Mouse (Mus musculus): Measurements from ENCODE around the gene Cemip. TPM values are rescaled to one million over a fixed set of nuclear protein-coding genes. Genes with fewer than 3 reads are reported as not detected.
A peak's percentile ranks its signal among the peaks of the same experiment; 100 is the strongest.

Cemip gene
- polyA plus RNA-seq, 1 experiment from 2014 or later, result 1.1 TPM

DNA sequence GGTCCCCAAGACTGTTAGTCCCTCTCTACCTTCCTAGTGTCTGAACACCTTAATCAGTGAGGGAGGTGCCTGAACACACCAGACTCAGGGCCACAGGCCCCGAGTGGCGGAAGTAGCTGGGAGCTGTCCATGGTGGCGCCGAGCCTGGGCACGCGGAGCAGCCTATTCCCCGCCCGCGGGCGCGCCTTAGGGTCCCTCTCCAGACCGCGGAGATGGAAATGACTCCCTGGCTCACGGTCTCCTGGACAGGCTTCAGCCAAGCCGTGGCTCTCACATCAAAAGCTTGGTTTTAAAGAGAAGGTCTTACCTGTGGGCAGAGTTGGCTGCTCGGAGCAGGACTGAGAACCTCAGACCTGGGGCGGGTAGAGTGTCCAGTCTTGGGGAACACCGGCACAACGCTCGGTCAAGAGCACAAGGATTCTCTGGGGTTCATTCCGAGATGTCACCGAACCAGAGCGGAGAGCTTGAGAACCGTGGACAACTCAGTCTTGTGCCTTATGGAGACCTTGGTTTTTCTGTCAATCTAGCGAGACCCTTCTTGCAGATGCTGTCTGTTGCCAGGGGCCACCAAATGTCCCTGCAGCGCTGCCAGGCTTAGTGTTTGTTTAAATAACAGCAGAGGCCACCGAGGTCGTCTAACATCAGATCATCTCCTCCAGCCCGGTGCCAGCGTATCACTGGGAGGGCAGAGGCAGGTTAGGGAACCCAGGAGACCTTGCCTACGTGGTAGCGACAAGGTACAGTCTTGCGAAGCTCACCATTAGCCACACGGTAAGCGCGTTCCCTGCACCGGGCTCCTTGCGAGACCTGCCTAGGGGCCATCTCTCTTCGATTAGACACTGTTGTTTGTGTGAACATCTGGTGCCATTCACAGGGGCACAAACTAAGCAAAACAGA lies 1.0 kb downstream of the Cemip start:
- Histone ChIP-seq H3K36me3 (ENCODE audit: control insufficient read depth, insufficient read depth, low read length) (no peaks in the 10 kb centered on the region), H3K27ac (ENCODE audit: low read depth, low read length) (no peak overlapping the region), H3K4me3 (ENCODE audit: low read depth, low read length) (peak overlapping the region; percentile 44), H3K9ac (replicated peaks; ENCODE audit: low read depth, low read length) (peak overlapping the region; percentile 53; the same call in 1 of the 2 replicates), H3K4me1 (ENCODE audit: control insufficient read depth, insufficient read depth, low read length) (peaks cover 10% of the 10 kb centered on the region), H3K9me3 (ENCODE audit: control insufficient read depth, low read length) (no peaks in the 10 kb centered on the region), H3K4me2 (ENCODE audit: low read depth, low read length) (peak overlapping the region; percentile 87), H3K27me3 (ENCODE audit: control insufficient read depth, insufficient read depth, low read length) (peaks cover 8% of the 10 kb centered on the region)
- peak; percentile 39; the same call in 1 of the 2 replicates for ATAC-seq (ENCODE audit: low read depth)
- WGBS, result 4% methylated on average over 39 of the region's 39 CpGs

DNA sequence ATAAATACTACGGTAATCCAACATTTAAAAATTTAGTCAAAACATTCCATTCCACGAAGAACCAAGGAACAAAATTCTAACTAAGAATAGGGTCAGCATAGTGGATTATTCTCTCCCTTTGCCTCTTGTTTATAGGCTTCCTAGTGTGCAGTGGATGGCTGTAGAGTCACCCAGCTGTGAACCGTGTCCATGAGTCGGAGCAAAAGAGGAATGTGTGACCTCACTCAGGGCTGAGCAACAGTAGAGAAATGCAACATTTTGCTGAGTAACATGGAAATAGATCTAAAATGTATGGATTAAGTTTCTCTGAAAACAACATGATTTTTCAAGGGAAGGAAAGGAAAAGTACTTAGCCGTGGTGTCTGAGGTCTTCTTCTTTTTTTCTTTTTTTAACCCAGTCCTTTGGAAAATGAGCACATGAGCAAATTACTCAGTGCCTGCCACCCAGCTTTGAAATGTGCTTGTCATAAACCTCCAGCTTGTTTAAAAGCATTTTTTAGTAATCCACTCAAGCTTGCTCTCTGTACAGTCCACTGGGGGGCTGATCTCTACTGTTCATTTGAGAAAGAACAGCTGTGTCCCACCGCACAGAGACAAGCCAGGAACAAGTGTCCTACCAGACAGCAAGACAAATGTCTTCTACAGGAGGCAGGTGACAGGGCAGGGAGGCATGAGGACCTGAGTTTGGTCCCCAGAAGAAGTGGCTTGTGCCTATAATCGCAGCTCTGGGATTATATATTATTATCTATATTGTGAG lies 8.9 kb downstream of the Cemip start:
- Histone ChIP-seq H3K27ac (ENCODE audit: low read depth, low read length) (no peak overlapping the region), H3K4me2 (ENCODE audit: low read depth, low read length) (no peak overlapping the region), H3K4me3 (ENCODE audit: low read depth, low read length) (no peak overlapping the region), H3K9me3 (ENCODE audit: control insufficient read depth, low read length) (no peaks in the 10 kb centered on the region), H3K9ac (replicated peaks; ENCODE audit: low read depth, low read length) (no peak overlapping the region), H3K4me1 (ENCODE audit: control insufficient read depth, insufficient read depth, low read length) (no peaks in the 10 kb centered on the region), H3K36me3 (ENCODE audit: control insufficient read depth, insufficient read depth, low read length) (no peaks in the 10 kb centered on the region), H3K27me3 (ENCODE audit: control insufficient read depth, insufficient read depth, low read length) (no peaks in the 10 kb centered on the region)
- ATAC-seq (ENCODE audit: low read depth), result no peak
- WGBS, result 76% methylated on average over 7 of the region's 7 CpGs

DNA sequence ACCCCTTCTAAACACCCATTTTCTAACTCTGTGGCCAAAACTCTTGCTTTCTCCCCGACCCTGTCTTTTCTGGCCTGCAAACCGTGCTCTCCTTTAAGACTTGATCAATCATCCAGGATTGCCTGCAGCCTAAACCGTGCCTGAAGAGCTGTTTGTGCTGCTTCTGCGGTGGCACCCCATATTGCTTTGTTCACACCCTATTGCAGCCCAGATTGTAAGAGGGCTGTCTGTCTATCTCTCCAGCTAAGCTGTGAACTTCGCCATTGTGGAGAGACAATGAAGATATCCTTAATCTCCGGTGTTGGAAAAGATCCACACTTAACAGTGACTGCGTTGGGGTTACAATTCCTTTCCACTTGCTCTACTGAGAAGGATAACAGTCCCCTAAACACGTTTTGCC lies 12.0 kb downstream of the Cemip start:
- no peaks in the 10 kb centered on the region for H3K4me1 ChIP-seq (ENCODE audit: control insufficient read depth, insufficient read depth, low read length)
- H3K4me2 ChIP-seq (ENCODE audit: low read depth, low read length), result no peak overlapping the region
- no peak for ATAC-seq (ENCODE audit: low read depth)
- H3K9me3 ChIP-seq (ENCODE audit: control insufficient read depth, low read length), result no peaks in the 10 kb centered on the region
- 74% methylated on average over 8 of the region's 8 CpGs for WGBS
- H3K27ac ChIP-seq (ENCODE audit: low read depth, low read length), result no peak overlapping the region
- no peaks in the 10 kb centered on the region for H3K27me3 ChIP-seq (ENCODE audit: control insufficient read depth, insufficient read depth, low read length)
- no peaks in the 10 kb centered on the region for H3K36me3 ChIP-seq (ENCODE audit: control insufficient read depth, insufficient read depth, low read length)
- no peak overlapping the region for H3K4me3 ChIP-seq (ENCODE audit: low read depth, low read length)
- H3K9ac ChIP-seq (replicated peaks; ENCODE audit: low read depth, low read length), result no peak overlapping the region

DNA sequence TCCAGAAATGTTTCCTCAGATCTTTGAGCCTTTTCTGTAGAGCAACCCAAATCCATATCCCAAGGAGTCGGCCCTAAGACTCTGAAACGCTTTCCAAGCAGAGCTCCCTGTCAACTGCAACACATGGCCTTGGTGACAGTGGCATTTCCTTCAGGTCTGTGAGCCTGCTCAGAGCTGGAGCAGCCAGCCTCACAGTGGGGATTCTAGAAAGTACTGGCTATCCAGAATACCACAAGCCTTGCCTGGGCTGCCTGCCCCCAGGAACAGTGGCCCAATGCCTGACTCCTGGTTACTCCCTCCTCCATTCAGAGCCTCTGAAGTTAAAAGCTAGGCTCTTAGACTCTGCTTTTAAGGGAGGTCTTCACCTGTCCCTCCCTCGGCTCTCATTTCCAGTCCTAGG lies 12.4 kb downstream of the Cemip start:
- H3K27me3 ChIP-seq (ENCODE audit: control insufficient read depth, insufficient read depth, low read length), result no peaks in the 10 kb centered on the region
- no peak overlapping the region for H3K4me2 ChIP-seq (ENCODE audit: low read depth, low read length)
- H3K9ac ChIP-seq (replicated peaks; ENCODE audit: low read depth, low read length), result no peak overlapping the region
- no peak overlapping the region for H3K27ac ChIP-seq (ENCODE audit: low read depth, low read length)
- H3K4me1 ChIP-seq (ENCODE audit: control insufficient read depth, insufficient read depth, low read length), result no peaks in the 10 kb centered on the region
- WGBS, result 90% methylated on average over 3 of the region's 3 CpGs
- H3K4me3 ChIP-seq (ENCODE audit: low read depth, low read length), result no peak overlapping the region
- H3K36me3 ChIP-seq (ENCODE audit: control insufficient read depth, insufficient read depth, low read length), result no peaks in the 10 kb centered on the region
- H3K9me3 ChIP-seq (ENCODE audit: control insufficient read depth, low read length), result no peaks in the 10 kb centered on the region
- no peak for ATAC-seq (ENCODE audit: low read depth)

DNA sequence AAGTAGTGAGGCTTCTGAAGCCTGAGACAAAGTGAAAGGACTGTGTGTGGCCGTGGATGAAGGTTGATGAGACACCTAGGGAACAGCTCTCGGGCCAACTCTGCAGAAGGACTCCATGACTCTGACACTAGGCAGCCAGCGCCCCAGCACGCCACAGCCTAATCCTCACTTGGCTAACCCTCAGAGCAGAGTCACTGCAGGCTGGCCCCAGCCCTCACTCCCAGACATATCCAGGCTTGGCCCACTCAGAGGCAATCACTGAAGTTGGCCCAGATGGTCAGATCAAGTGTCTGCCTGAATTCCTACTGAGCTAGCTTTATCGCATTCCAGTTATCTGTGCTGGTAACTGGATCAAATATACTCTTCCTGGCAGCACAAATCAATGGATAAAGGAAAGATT lies 17.4 kb downstream of the Cemip start:
- no peak overlapping the region for H3K27ac ChIP-seq (ENCODE audit: low read depth, low read length)
- H3K4me3 ChIP-seq (ENCODE audit: low read depth, low read length), result no peak overlapping the region
- H3K36me3 ChIP-seq (ENCODE audit: control insufficient read depth, insufficient read depth, low read length), result no peaks in the 10 kb centered on the region
- 83% methylated on average over 5 of the region's 5 CpGs for WGBS
- H3K4me1 ChIP-seq (ENCODE audit: control insufficient read depth, insufficient read depth, low read length), result no peaks in the 10 kb centered on the region
- no peak for ATAC-seq (ENCODE audit: low read depth)
- no peaks in the 10 kb centered on the region for H3K9me3 ChIP-seq (ENCODE audit: control insufficient read depth, low read length)
- H3K4me2 ChIP-seq (ENCODE audit: low read depth, low read length), result no peak overlapping the region
- no peaks in the 10 kb centered on the region for H3K27me3 ChIP-seq (ENCODE audit: control insufficient read depth, insufficient read depth, low read length)
- no peak overlapping the region for H3K9ac ChIP-seq (replicated peaks; ENCODE audit: low read depth, low read length)

DNA sequence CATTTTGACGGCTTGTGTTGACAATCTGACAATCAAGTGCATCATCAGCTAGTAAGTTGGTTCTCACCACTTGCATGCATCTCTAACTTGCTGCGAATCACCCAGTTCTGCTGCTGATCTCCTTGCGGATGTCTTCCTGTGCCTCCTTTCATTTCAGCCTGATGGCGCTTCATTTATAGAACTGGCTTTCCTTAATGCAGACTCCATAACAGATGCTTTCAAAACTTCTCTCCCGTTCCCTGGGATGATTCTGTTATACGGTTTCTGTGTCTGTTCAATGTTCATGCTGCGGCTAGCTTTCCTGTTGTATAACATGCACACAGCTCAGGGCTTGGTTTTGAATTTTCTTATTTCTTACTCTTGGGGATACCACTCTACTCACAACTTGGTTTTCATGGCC lies 26.5 kb downstream of the Cemip start:
- WGBS, result 92% methylated on average over 7 of the region's 7 CpGs
- Histone ChIP-seq H3K27ac (ENCODE audit: low read depth, low read length) (no peak overlapping the region), H3K36me3 (ENCODE audit: control insufficient read depth, insufficient read depth, low read length) (no peaks in the 10 kb centered on the region), H3K4me2 (ENCODE audit: low read depth, low read length) (no peak overlapping the region), H3K9ac (replicated peaks; ENCODE audit: low read depth, low read length) (no peak overlapping the region), H3K9me3 (ENCODE audit: control insufficient read depth, low read length) (no peaks in the 10 kb centered on the region), H3K4me1 (ENCODE audit: control insufficient read depth, insufficient read depth, low read length) (no peaks in the 10 kb centered on the region), H3K4me3 (ENCODE audit: low read depth, low read length) (no peak overlapping the region), H3K27me3 (ENCODE audit: control insufficient read depth, insufficient read depth, low read length) (no peaks in the 10 kb centered on the region)
- ATAC-seq (ENCODE audit: low read depth), result no peak

DNA sequence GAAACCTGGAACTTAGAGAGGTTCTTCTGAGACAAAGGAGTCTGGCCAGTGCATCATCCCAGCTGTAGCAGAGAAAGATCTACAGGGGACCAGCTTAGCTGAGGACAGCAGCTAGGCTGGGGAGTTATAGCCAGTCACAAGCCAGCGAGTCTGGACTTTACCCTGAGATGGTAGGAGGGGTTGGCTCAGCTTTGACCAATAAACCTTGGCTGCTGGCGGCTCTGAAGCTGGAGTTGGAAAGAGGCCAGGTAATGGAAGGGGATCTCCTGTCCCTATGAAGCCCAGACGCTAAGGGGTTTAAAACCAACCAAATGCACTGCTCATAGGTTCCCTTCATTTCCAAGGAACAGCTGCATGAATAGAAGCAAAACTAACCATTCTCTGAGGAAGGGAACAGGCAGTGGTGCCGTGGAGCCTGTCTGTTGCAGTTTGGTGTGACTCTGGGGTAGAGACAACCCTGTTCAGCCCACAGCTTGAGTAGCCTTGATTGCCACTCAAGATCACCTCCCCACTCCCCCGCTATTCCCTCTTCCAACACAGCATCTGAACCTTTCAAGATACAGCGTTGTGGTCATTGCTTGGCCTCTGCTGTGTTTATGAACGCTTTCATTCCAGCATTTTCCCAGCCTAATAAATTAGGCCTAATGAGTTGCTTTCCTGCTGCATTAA lies 30.2 kb downstream of the Cemip start:
- H3K4me3 ChIP-seq (ENCODE audit: low read depth, low read length), result no peak overlapping the region
- H3K9me3 ChIP-seq (ENCODE audit: control insufficient read depth, low read length), result no peaks in the 10 kb centered on the region
- WGBS, result 73% methylated on average over 7 of the region's 7 CpGs
- no peaks in the 10 kb centered on the region for H3K36me3 ChIP-seq (ENCODE audit: control insufficient read depth, insufficient read depth, low read length)
- H3K27me3 ChIP-seq (ENCODE audit: control insufficient read depth, insufficient read depth, low read length), result no peaks in the 10 kb centered on the region
- no peak overlapping the region for H3K9ac ChIP-seq (replicated peaks; ENCODE audit: low read depth, low read length)
- H3K27ac ChIP-seq (ENCODE audit: low read depth, low read length), result no peak overlapping the region
- H3K4me2 ChIP-seq (ENCODE audit: low read depth, low read length), result no peak overlapping the region
- H3K4me1 ChIP-seq (ENCODE audit: control insufficient read depth, insufficient read depth, low read length), result no peaks in the 10 kb centered on the region
- no peak for ATAC-seq (ENCODE audit: low read depth)

DNA sequence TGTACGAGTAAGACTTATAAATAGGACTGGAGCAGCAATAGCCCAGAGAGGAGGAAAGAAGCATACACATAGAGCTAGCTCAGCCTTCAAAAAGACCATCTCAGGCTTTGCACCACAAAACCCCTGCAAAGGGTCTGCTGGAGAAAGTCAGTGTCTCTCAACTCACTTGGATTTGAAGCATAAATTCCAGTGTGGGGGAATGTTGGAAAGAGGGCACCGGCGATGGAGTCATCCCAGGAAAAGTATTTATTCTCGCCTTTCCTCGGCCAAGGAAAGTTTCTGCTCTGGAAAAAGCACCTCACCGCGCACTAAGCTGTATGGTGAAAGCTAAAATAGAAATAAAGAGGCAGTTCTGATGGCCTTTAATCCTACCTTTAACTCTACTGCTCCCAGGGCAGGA lies 32.4 kb downstream of the Cemip start:
- H3K4me3 ChIP-seq (ENCODE audit: low read depth, low read length), result no peak overlapping the region
- H3K4me2 ChIP-seq (ENCODE audit: low read depth, low read length), result no peak overlapping the region
- H3K4me1 ChIP-seq (ENCODE audit: control insufficient read depth, insufficient read depth, low read length), result no peaks in the 10 kb centered on the region
- H3K9me3 ChIP-seq (ENCODE audit: control insufficient read depth, low read length), result no peaks in the 10 kb centered on the region
- no peaks in the 10 kb centered on the region for H3K27me3 ChIP-seq (ENCODE audit: control insufficient read depth, insufficient read depth, low read length)
- no peak for ATAC-seq (ENCODE audit: low read depth)
- no peak overlapping the region for H3K9ac ChIP-seq (replicated peaks; ENCODE audit: low read depth, low read length)
- no peak overlapping the region for H3K27ac ChIP-seq (ENCODE audit: low read depth, low read length)
- no peaks in the 10 kb centered on the region for H3K36me3 ChIP-seq (ENCODE audit: control insufficient read depth, insufficient read depth, low read length)
- WGBS, result 93% methylated on average over 7 of the region's 7 CpGs

DNA sequence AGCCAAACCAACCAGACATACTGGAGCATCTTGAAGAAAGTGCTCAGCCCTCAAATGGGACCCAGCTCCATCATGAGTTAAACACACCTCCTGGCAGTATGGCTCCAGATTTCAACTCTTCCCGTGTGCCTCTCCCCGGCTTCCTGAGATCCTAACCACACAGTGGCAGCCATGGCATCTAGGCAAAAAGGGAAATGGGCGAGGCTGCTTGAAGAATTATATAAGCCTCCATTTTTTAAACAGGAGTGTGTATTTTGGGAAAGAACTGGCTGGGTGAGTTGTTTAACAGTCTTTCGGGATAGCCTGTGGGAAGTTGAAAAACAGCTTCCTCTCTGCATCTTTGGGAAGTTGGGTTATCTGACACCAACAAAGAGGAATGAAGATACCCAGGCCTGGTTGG lies 34.9 kb downstream of the Cemip start:
- WGBS, result 88% methylated on average over 4 of the region's 4 CpGs

More for the DNA sequence above, 34.9 kb downstream of the Cemip start:
- Histone ChIP-seq H3K4me3 (ENCODE audit: low read depth, low read length) (no peak overlapping the region), H3K9me3 (ENCODE audit: control insufficient read depth, low read length) (no peaks in the 10 kb centered on the region), H3K36me3 (ENCODE audit: control insufficient read depth, insufficient read depth, low read length) (no peaks in the 10 kb centered on the region), H3K9ac (replicated peaks; ENCODE audit: low read depth, low read length) (no peak overlapping the region), H3K4me2 (ENCODE audit: low read depth, low read length) (no peak overlapping the region), H3K27me3 (ENCODE audit: control insufficient read depth, insufficient read depth, low read length) (no peaks in the 10 kb centered on the region), H3K27ac (ENCODE audit: low read depth, low read length) (no peak overlapping the region), H3K4me1 (ENCODE audit: control insufficient read depth, insufficient read depth, low read length) (no peaks in the 10 kb centered on the region)
- no peak for ATAC-seq (ENCODE audit: low read depth)

Data from neural tube, embryonic 14.5 days (tissue).